Comparison of ENCODE assay signal across 9 mouse cellular contexts in the genomic region with DNA sequence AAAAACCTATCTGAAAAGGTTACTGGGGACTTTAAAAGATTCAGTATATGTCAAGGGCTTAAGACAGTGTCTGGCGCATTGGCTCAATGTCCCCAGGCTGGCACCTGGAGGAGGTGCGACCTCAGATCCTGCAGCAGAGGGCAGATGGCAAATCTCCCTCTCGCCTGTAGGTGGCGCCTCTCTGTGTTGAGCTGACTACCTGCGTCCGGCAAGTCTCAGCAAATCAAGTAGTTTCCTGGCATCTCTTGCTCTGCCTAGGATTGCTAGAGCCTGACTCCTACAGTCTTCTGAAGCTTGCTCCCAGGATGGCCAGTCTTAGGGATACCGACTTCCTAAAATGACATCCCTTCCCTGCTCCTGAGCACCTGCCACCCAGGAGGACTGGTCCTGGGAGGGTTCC. TPM values are rescaled to one million over a fixed set of nuclear protein-coding genes. Genes with fewer than 3 reads are reported as not detected.
DNase-seq lines count a peak whose midpoint lies in the region; ATAC-seq and TF ChIP-seq lines count a peak whose summit lies in the region.
"Had no signal": no experiment of that assay in that cellular context is flagged by ENCODE, and none has a peak within 500 bp of the region (broad histone marks: within the 10 kb centered on the region; RNA-seq: fewer than 3 reads in every experiment).

No protein-coding gene starts in this region.

- H3K4me1 ChIP-seq in heart, embryonic 10.5 days = no peaks in the 10 kb centered on the region
- H3K4me1 ChIP-seq in hindbrain, postnatal 0 days (ENCODE audit: insufficient read depth, low read length) = no peaks in the 10 kb centered on the region
- H3K4me1 ChIP-seq in limb, embryonic 11.5 days (ENCODE audit: control insufficient read depth, insufficient read depth, low read length) = no peaks in the 10 kb centered on the region
- H3K4me1 ChIP-seq: lung, embryonic 15.5 days had no signal

- 0 out of 2 replicates have a peak overlapping the region, but pooled peaks have one; percentile 9 for H3K9ac ChIP-seq in hindbrain, postnatal 0 days (replicated peaks; ENCODE audit: low read length)
- no peak overlapping the region for H3K9ac ChIP-seq in limb, embryonic 11.5 days (ENCODE audit: low read length)
- H3K9ac ChIP-seq: lung, embryonic 15.5 days had no signal

- no peak; the same call in 1 of the 2 replicates for ATAC-seq in hindbrain, postnatal 0 days
- no peak for ATAC-seq in limb, embryonic 11.5 days (ENCODE audit: insufficient number of reproducible peaks, low FRiP score, low TSS enrichment, low read depth)
- peak; percentile 67; the same call in 1 of the 2 replicates for ATAC-seq in neutrophil, adult 5-6 weeks (ENCODE audit: extremely low read depth, insufficient number of reproducible peaks, low FRiP score, poor library complexity, severe bottlenecking)

- no peak overlapping the region for H3K27ac ChIP-seq in heart, embryonic 10.5 days
- H3K27ac ChIP-seq in hindbrain, postnatal 0 days = no peak overlapping the region
- no peak overlapping the region for H3K27ac ChIP-seq in limb, embryonic 11.5 days (replicated peaks; ENCODE audit: low read depth, low read length)
- H3K27ac ChIP-seq: lung, embryonic 15.5 days had no signal

- H3K4me3 ChIP-seq in heart, embryonic 10.5 days = no peak overlapping the region
- H3K4me3 ChIP-seq in hindbrain, postnatal 0 days (ENCODE audit: low read length) = no peak overlapping the region
- no peak overlapping the region for H3K4me3 ChIP-seq in limb, embryonic 11.5 days (ENCODE audit: low read depth, low read length)
- H3K4me3 ChIP-seq: lung, embryonic 15.5 days had no signal

- no peak overlapping the region for H3K4me2 ChIP-seq in hindbrain, postnatal 0 days (ENCODE audit: low read depth, low read length)
- no peak overlapping the region for H3K4me2 ChIP-seq in limb, embryonic 11.5 days (ENCODE audit: low read depth, severe bottlenecking)
- H3K4me2 ChIP-seq: lung, embryonic 15.5 days had no signal

- 3% methylated on average over 7 of the region's 7 CpGs for WGBS in heart, embryonic 10.5 days
- WGBS in hindbrain, postnatal 0 days = 8% methylated on average over 7 of the region's 7 CpGs
- 6% methylated on average over 7 of the region's 7 CpGs for whole genome bisulfite sequencing in limb, embryonic 11.5 days

- peak; percentile 8 for DNase-seq in heart, adult 8-10 months (ENCODE audit: low spot score)
- no peak for DNase-seq in heart, embryonic 10.5 days (ENCODE audit: low spot score)
- DNase-seq in WW6 (ENCODE audit: low read depth, low spot score) = peak; percentile 66
- DNase-seq in cerebellum, postnatal 4 days (ENCODE audit: low spot score in 2 of 2) = peak; percentile 58
- peak; percentile 84 for DNase-seq in hindbrain, postnatal 0 days (ENCODE audit: low spot score)
- peak; percentile 78 for DNase-seq in limb, embryonic 11.5 days (ENCODE audit: low spot score)
- DNase-seq in thymus, postnatal 25 days = peak; percentile 88

- TF ChIP-seq CTCF in hindbrain, postnatal 0 days (IDR thresholded peaks at IDR 0.05; ENCODE audit: low read depth) = peak; percentile 89

- no peaks in the 10 kb centered on the region for H3K9me3 ChIP-seq in heart, embryonic 10.5 days
- no peaks in the 10 kb centered on the region for H3K9me3 ChIP-seq in hindbrain, postnatal 0 days (ENCODE audit: low read length)
- H3K9me3 ChIP-seq in limb, embryonic 11.5 days (ENCODE audit: control insufficient read depth, low read length) = no peaks in the 10 kb centered on the region
- H3K9me3 ChIP-seq: lung, embryonic 15.5 days had no signal

- H3K27me3 ChIP-seq in heart, embryonic 10.5 days (ENCODE audit: insufficient read depth, poor library complexity, severe bottlenecking) = peaks cover 40% of the 10 kb centered on the region
- H3K27me3 ChIP-seq in hindbrain, postnatal 0 days (ENCODE audit: insufficient read depth, low read length) = no peaks in the 10 kb centered on the region
- 0 out of 2 replicates have a peak, but pooled peaks cover 9% of the 10 kb centered on the region for H3K27me3 ChIP-seq in limb, embryonic 11.5 days (ENCODE audit: control insufficient read depth, insufficient read depth, low read length)
- H3K27me3 ChIP-seq: lung, embryonic 15.5 days had no signal

- no peaks in the 10 kb centered on the region for H3K36me3 ChIP-seq in heart, embryonic 10.5 days
- H3K36me3 ChIP-seq in hindbrain, postnatal 0 days (ENCODE audit: insufficient read depth, low read length) = no peaks in the 10 kb centered on the region
- no peaks in the 10 kb centered on the region for H3K36me3 ChIP-seq in limb, embryonic 11.5 days (ENCODE audit: control insufficient read depth, insufficient read depth, low read length)
- H3K36me3 ChIP-seq: lung, embryonic 15.5 days had no signal

RNA-seq across cellular contexts. Expression of a gene that starts 25.6 kb away (rescaled TPM):
- total RNA-seq in heart, adult 8-10 months (2022) = under 1 TPM in 2 of 4 experiments, not detected in 2; 0.30 to 0.34 TPM
- 0.30 and 0.69 TPM in 2 replicates for polyA plus RNA-seq in heart, embryonic 10.5 days (2016; fragmentation: Nextera tagmentation; extraction: Ambion mirVana)
- 0.83 and 2.5 TPM in 2 replicates for total RNA-seq in hindbrain, postnatal 0 days (2014; rRNA removed)
- 5.7 and 7.4 TPM in 2 replicates for polyA plus RNA-seq in hindbrain, postnatal 0 days (2015; fragmentation: Nextera tagmentation; extraction: Ambion mirVana)
- 0.18 and 0.27 TPM in 2 replicates for polyA plus RNA-seq in limb, embryonic 11.5 days (2014; fragmentation: Nextera tagmentation; extraction: Ambion mirVana)
- total RNA-seq in neutrophil, adult 5-6 weeks (2017) = 29.5 and 33.1 TPM in 2 replicates
